Mouse (Mus musculus) heart, postnatal 0 days (tissue): ENCODE measurements around the gene Cmtm6. TPM values are rescaled to one million over a fixed set of nuclear protein-coding genes. Genes with fewer than 3 reads are reported as not detected.
A peak's percentile ranks its signal among the peaks of the same experiment; 100 is the strongest.

Experiments used
- ATAC-seq: fragments of 200-750 bp; cut with Nextera tagmentation; 2 replicates; pipeline ENCODE4 v1.8.0; 2017; ENCODE audit warnings: low read depth, moderate number of reproducible peaks, moderate library complexity; ENCODE audit not compliant: insufficient read depth
- DNase-seq: peaks from one replicate; pipeline ENCODE4 v3.0.0-alpha.2; 2016; ENCODE audit warnings: low spot score
- H3K27ac ChIP-seq: fragments of 300-500 bp; sonication (generic); 2 replicates; pipeline ENCODE4 v1.5.1; 2014; ENCODE audit warnings: low read depth, mild to moderate bottlenecking
- H3K27me3 ChIP-seq: fragments of 300-500 bp; sonication (generic); 2 replicates; pipeline ENCODE4 v1.6.1; 2014; ENCODE audit warnings: low read length, mixed read lengths; ENCODE audit not compliant: control insufficient read depth, insufficient read depth
- H3K36me3 ChIP-seq: fragments of 300-500 bp; sonication (generic); replicated peaks from 2 replicates; pipeline ENCODE4 v1.6.1; 2014; ENCODE audit warnings: low read length, mixed read lengths; ENCODE audit not compliant: control insufficient read depth, insufficient read depth
- H3K4me1 ChIP-seq: fragments of 300-500 bp; sonication (generic); 2 replicates; pipeline ENCODE4 v1.6.1; 2014; ENCODE audit warnings: antibody characterized with exemption; ENCODE audit not compliant: control insufficient read depth, insufficient read depth
- H3K4me2 ChIP-seq: fragments of 300-500 bp; sonication (generic); 2 replicates; pipeline ENCODE4 v1.6.1; 2014; ENCODE audit warnings: low read depth, mild to moderate bottlenecking, low read length, moderate library complexity
- H3K4me3 ChIP-seq: fragments of 300-500 bp; sonication (generic); 2 replicates; pipeline ENCODE4 v1.5.1; 2014; ENCODE audit warnings: low read depth, low read length
- H3K9ac ChIP-seq: fragments of 300-500 bp; sonication (generic); replicated peaks from 2 replicates; pipeline ENCODE4 v1.6.1; 2014; ENCODE audit warnings: low read depth, low read length, mixed read lengths
- H3K9me3 ChIP-seq: fragments of 300-500 bp; sonication (generic); replicated peaks from 2 replicates; pipeline ENCODE4 v1.6.1; 2016; ENCODE audit warnings: low read length; ENCODE audit not compliant: control insufficient read depth
- CTCF ChIP-seq: IDR thresholded peaks from 2 replicates; pipeline ENCODE4 v1.5.1; 2016; ENCODE audit warnings: antibody characterized with exemption, control low read depth, low read depth
- EP300 ChIP-seq: IDR thresholded peaks from 2 replicates; pipeline ENCODE4 v1.6.1; 2016; ENCODE audit warnings: antibody characterized with exemption, low read depth
- WGBS: fragments of 180-500 bp; shearing (Covaris S2); extraction: QIAGEN DNeasy Blood & Tissue Kit; methylation state at CpG from one replicate; pipeline ENCODE4 v1.1.7; 2014; 5-methylcytosine and 5-hydroxymethylcytosine counted together
- polyA plus RNA-seq: library from polyadenylated mRNA; unstranded; fragments of >200 nt; fragmentation: Nextera tagmentation; extraction: Ambion mirVana; gene quantifications from 2 replicates; pipeline ENCODE4 v1.2.1, GENCODE M21; 2015
- total RNA-seq: library from RNA; depleted of rRNA; stranded (reverse); fragments of >200 nt; gene quantifications from 2 replicates; pipeline ENCODE4 v1.2.3, GENCODE M21; 2014; ENCODE audit warnings: low replicate concordance

Cmtm6 gene
- total and polyA plus RNA-seq, 2 experiments from 2014 or later, result 22.8 to 33.8 TPM

- peaks cover 34% of the 10 kb centered on the region for H3K4me1 ChIP-seq
- TF ChIP-seq CTCF (no peak), EP300 (no peak)
- WGBS, result 60% methylated on average over 12 of the region's 12 CpGs
- H3K9me3 ChIP-seq, result no peaks in the 10 kb centered on the region
- H3K4me2 ChIP-seq, result peak overlapping the region; percentile 84
- no peaks in the 10 kb centered on the region for H3K27me3 ChIP-seq
- H3K4me3 ChIP-seq, result peak overlapping the region; percentile 83
- H3K27ac ChIP-seq, result peak overlapping the region; percentile 95
- DNase-seq (no peak), ATAC-seq (no peak)
- H3K9ac ChIP-seq, result peak overlapping the region; percentile 83
- H3K36me3 ChIP-seq, result no peaks in the 10 kb centered on the region
Measured at GRCm38 (mm10) chr9:114731871-114732682, 1.2 kb downstream of the Cmtm6 start.

GRCm38 (mm10) chr9:114733238-114733637, 2.3 kb downstream of the Cmtm6 start:
- Histone ChIP-seq H3K27me3 (no peaks in the 10 kb centered on the region), H3K4me3 (no peak overlapping the region), H3K27ac (peak overlapping the region; percentile 54; the same call in 1 of the 2 replicates), H3K9me3 (no peaks in the 10 kb centered on the region), H3K36me3 (no peaks in the 10 kb centered on the region; the same call in 1 of the 2 replicates), H3K4me1 (peaks cover 40% of the 10 kb centered on the region), H3K9ac (no peak overlapping the region), H3K4me2 (peak overlapping the region; percentile 14; the same call in 1 of the 2 replicates)
- 37% methylated on average over 2 of the region's 2 CpGs for WGBS
- DNase-seq (no peak), ATAC-seq (no peak)
- TF ChIP-seq CTCF (no peak), EP300 (no peak)

GRCm38 (mm10) chr9:114736442-114736841, 5.5 kb downstream of the Cmtm6 start:
- Histone ChIP-seq H3K4me1 (peaks cover 40% of the 10 kb centered on the region), H3K27me3 (no peaks in the 10 kb centered on the region), H3K9ac (no peak overlapping the region), H3K4me2 (peak overlapping the region; percentile 24), H3K27ac (peak overlapping the region; percentile 80), H3K9me3 (no peaks in the 10 kb centered on the region), H3K4me3 (no peak overlapping the region), H3K36me3 (peaks cover 20% of the 10 kb centered on the region)
- ATAC-seq, result peak; percentile 86
- no peak for TF ChIP-seq CTCF
- 0 out of 2 replicates have a peak, but pooled peaks have one; percentile 38 for TF ChIP-seq EP300
- 9% methylated on average over 11 of the region's 11 CpGs for WGBS
- peak; percentile 84 for DNase-seq

GRCm38 (mm10) chr9:114740336-114740735, 9.4 kb downstream of the Cmtm6 start:
- Histone ChIP-seq H3K27ac (no peak overlapping the region), H3K9me3 (no peaks in the 10 kb centered on the region), H3K4me1 (peaks cover 22% of the 10 kb centered on the region), H3K27me3 (no peaks in the 10 kb centered on the region), H3K4me3 (no peak overlapping the region), H3K4me2 (no peak overlapping the region), H3K36me3 (peaks cover 20% of the 10 kb centered on the region), H3K9ac (no peak overlapping the region)
- WGBS, result 81% methylated on average over 9 of the region's 9 CpGs
- ATAC-seq (no peak), DNase-seq (no peak)
- no peak for TF ChIP-seq CTCF
- TF ChIP-seq EP300, result no peak

GRCm38 (mm10) chr9:114742731-114743130, 11.8 kb downstream of the Cmtm6 start:
- no peaks in the 10 kb centered on the region for H3K27me3 ChIP-seq
- peaks cover 8% of the 10 kb centered on the region for H3K4me1 ChIP-seq
- peak overlapping the region; percentile 69; the same call in 1 of the 2 replicates for H3K27ac ChIP-seq
- H3K36me3 ChIP-seq, result peaks cover 38% of the 10 kb centered on the region
- no peak overlapping the region for H3K9ac ChIP-seq
- no peak overlapping the region for H3K4me2 ChIP-seq
- DNase-seq, result no peak
- TF ChIP-seq EP300 (no peak), CTCF (no peak)
- H3K9me3 ChIP-seq, result no peaks in the 10 kb centered on the region
- WGBS, result 71% methylated on average over 2 of the region's 2 CpGs
- ATAC-seq, result no peak
- no peak overlapping the region for H3K4me3 ChIP-seq
